Mouse (Mus musculus) ES-E14 (cell line): ENCODE results near the gene Xrcc3.

Experiments used
- CHD2 ChIP-seq: IDR thresholded peaks from 2 replicates; pipeline ENCODE4 v1.6.1; 2014; ENCODE audit warnings: mild to moderate bottlenecking, low read depth, low read length, inconsistent platforms
- HCFC1 ChIP-seq: IDR thresholded peaks from 2 replicates; pipeline ENCODE4 v1.6.1; 2012; ENCODE audit warnings: low read length, inconsistent platforms, borderline replicate concordance; ENCODE audit not compliant: insufficient read depth
- ZNF384 ChIP-seq: IDR thresholded peaks from 2 replicates; pipeline ENCODE4 v1.6.1; 2012; ENCODE audit warnings: low read depth, low read length, inconsistent platforms

- TF ChIP-seq ZNF384, result no peak
- no peak for TF ChIP-seq CHD2
- TF ChIP-seq HCFC1, result no peak
These were observed 29.8 kb upstream of the Xrcc3 start for GRCm38 (mm10) chr12:111843470-111843869.
